Comparison of ENCODE assay signal across 10 mouse cellular contexts in the genomic region with DNA sequence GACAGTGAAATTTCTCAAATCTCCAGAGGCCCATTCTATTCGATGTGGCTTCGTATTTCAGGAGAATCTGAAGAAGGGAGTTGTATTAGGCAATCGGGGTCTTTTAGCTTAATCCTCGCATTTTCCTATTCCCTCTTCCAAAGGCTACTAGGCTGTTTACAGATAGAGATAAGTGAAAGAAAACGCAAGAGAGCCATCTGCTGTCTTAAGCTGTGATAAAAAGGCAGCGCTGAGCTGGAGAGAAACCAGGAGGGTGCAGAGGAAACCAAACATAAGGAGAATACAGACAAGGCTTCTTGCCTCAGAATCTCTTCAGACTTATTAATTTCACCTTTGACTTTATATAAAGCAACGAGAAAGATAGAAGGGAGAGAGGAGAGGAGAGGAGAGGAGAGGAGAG.
DNase-seq lines count a peak whose midpoint lies in the region; ATAC-seq and TF ChIP-seq lines count a peak whose summit lies in the region.
"Had no signal": no experiment of that assay in that cellular context is flagged by ENCODE, and none has a peak within 500 bp of the region (broad histone marks: within the 10 kb centered on the region; RNA-seq: fewer than 3 reads in every experiment).

No protein-coding gene starts in this region.

- H3K27me3 ChIP-seq in hindbrain, embryonic 11.5 days (ENCODE audit: control insufficient read depth, insufficient read depth, low read length), result 0 out of 2 replicates have a peak, but pooled peaks cover 3% of the 10 kb centered on the region
- peaks cover 29% of the 10 kb centered on the region for H3K27me3 ChIP-seq in hindbrain, embryonic 12.5 days
- no peaks in the 10 kb centered on the region for H3K27me3 ChIP-seq in hindbrain, postnatal 0 days (ENCODE audit: insufficient read depth, low read length)
- H3K27me3 ChIP-seq in neural tube, embryonic 14.5 days (ENCODE audit: control insufficient read depth, insufficient read depth, low read length), result no peaks in the 10 kb centered on the region

- no peak for ATAC-seq in hindbrain, embryonic 11.5 days (ENCODE audit: low FRiP score)
- no peak for ATAC-seq in hindbrain, embryonic 12.5 days (ENCODE audit: low FRiP score)
- ATAC-seq in hindbrain, postnatal 0 days, result no peak
- no peak for ATAC-seq in neural tube, embryonic 14.5 days (ENCODE audit: low read depth)
- no peak for ATAC-seq in granulocyte monocyte progenitor cell, adult 5-6 weeks (replicated peaks; ENCODE audit: poor library complexity, severe bottlenecking)
- ATAC-seq in megakaryocyte, adult 5-6 weeks (ENCODE audit: poor library complexity, severe bottlenecking), result no peak

- no peak overlapping the region for H3K4me2 ChIP-seq in hindbrain, embryonic 11.5 days (replicated peaks; ENCODE audit: low read depth, low read length)
- no peak overlapping the region for H3K4me2 ChIP-seq in hindbrain, embryonic 12.5 days (replicated peaks)
- H3K4me2 ChIP-seq in hindbrain, postnatal 0 days (ENCODE audit: low read depth, low read length), result peak overlapping the region; percentile 50
- peak overlapping the region; percentile 42 for H3K4me2 ChIP-seq in neural tube, embryonic 14.5 days (ENCODE audit: low read depth, low read length)
- H3K4me2 ChIP-seq: heart, embryonic 13.5 days; lung, embryonic 15.5 days had no signal

- H3K27ac ChIP-seq in hindbrain, embryonic 11.5 days (ENCODE audit: low read depth, low read length), result no peak overlapping the region
- no peak overlapping the region for H3K27ac ChIP-seq in hindbrain, embryonic 12.5 days
- H3K27ac ChIP-seq in hindbrain, postnatal 0 days, result peak overlapping the region; percentile 20; the same call in 1 of the 2 replicates
- H3K27ac ChIP-seq in neural tube, embryonic 14.5 days (ENCODE audit: low read depth, low read length), result no peak overlapping the region
- H3K27ac ChIP-seq: heart, embryonic 13.5 days; lung, embryonic 15.5 days had no signal

- H3K4me1 ChIP-seq in hindbrain, embryonic 11.5 days (replicated peaks; ENCODE audit: control insufficient read depth, insufficient read depth, low read length), result no peaks in the 10 kb centered on the region
- peaks cover 14% of the 10 kb centered on the region; the same call in 1 of the 2 replicates for H3K4me1 ChIP-seq in hindbrain, embryonic 12.5 days
- no peaks in the 10 kb centered on the region for H3K4me1 ChIP-seq in hindbrain, postnatal 0 days (ENCODE audit: insufficient read depth, low read length)
- no peaks in the 10 kb centered on the region for H3K4me1 ChIP-seq in neural tube, embryonic 14.5 days (ENCODE audit: control insufficient read depth, insufficient read depth, low read length)
- H3K4me1 ChIP-seq: lung, embryonic 15.5 days had no signal

- no peaks in the 10 kb centered on the region for H3K9me3 ChIP-seq in hindbrain, embryonic 11.5 days (ENCODE audit: control insufficient read depth, low read length)
- H3K9me3 ChIP-seq in hindbrain, embryonic 12.5 days (replicated peaks), result no peaks in the 10 kb centered on the region
- H3K9me3 ChIP-seq in hindbrain, postnatal 0 days (ENCODE audit: low read length), result no peaks in the 10 kb centered on the region
- no peaks in the 10 kb centered on the region for H3K9me3 ChIP-seq in neural tube, embryonic 14.5 days (ENCODE audit: control insufficient read depth, low read length)
- H3K9me3 ChIP-seq: heart, embryonic 13.5 days; lung, embryonic 15.5 days had no signal

- peak; percentile 6 for DNase-seq in hindbrain, embryonic 11.5 days (ENCODE audit: low spot score)
- DNase-seq in cerebellum, adult 11-12 months, result peak; percentile 52
- DNase-seq in hindbrain, postnatal 0 days (ENCODE audit: low spot score), result peak; percentile 83
- no peak for DNase-seq in lung, postnatal 25 days (ENCODE audit: low spot score)

- TF ChIP-seq CTCF in hindbrain, postnatal 0 days (IDR thresholded peaks at IDR 0.05; ENCODE audit: low read depth), result peak; percentile 58

- 20% methylated on average over 7 of the region's 7 CpGs for WGBS in hindbrain, embryonic 11.5 days
- WGBS in hindbrain, embryonic 12.5 days, result 17% methylated on average over 7 of the region's 7 CpGs
- 7% methylated on average over 7 of the region's 7 CpGs for whole genome bisulfite sequencing in hindbrain, postnatal 0 days
- 20% methylated on average over 7 of the region's 7 CpGs for WGBS in neural tube, embryonic 14.5 days

- H3K4me3 ChIP-seq in hindbrain, embryonic 11.5 days (ENCODE audit: low read depth, low read length), result no peak overlapping the region
- H3K4me3 ChIP-seq in hindbrain, embryonic 12.5 days, result no peak overlapping the region
- H3K4me3 ChIP-seq in hindbrain, postnatal 0 days (ENCODE audit: low read length), result peak overlapping the region; percentile 24
- H3K4me3 ChIP-seq in neural tube, embryonic 14.5 days (ENCODE audit: low read depth, low read length), result no peak overlapping the region; the same call in 1 of the 2 replicates
- H3K4me3 ChIP-seq: heart, embryonic 13.5 days; lung, embryonic 15.5 days had no signal

- H3K9ac ChIP-seq in hindbrain, embryonic 11.5 days (ENCODE audit: low read depth, low read length), result no peak overlapping the region
- no peak overlapping the region for H3K9ac ChIP-seq in hindbrain, embryonic 12.5 days
- no peak overlapping the region for H3K9ac ChIP-seq in hindbrain, postnatal 0 days (replicated peaks; ENCODE audit: low read length)
- no peak overlapping the region for H3K9ac ChIP-seq in neural tube, embryonic 14.5 days (replicated peaks; ENCODE audit: low read depth, low read length)
- H3K9ac ChIP-seq: heart, embryonic 13.5 days; lung, embryonic 15.5 days had no signal

- no peaks in the 10 kb centered on the region for H3K36me3 ChIP-seq in hindbrain, embryonic 11.5 days (ENCODE audit: control insufficient read depth, insufficient read depth, low read length)
- no peaks in the 10 kb centered on the region for H3K36me3 ChIP-seq in hindbrain, embryonic 12.5 days
- no peaks in the 10 kb centered on the region for H3K36me3 ChIP-seq in hindbrain, postnatal 0 days (ENCODE audit: insufficient read depth, low read length)
- no peaks in the 10 kb centered on the region for H3K36me3 ChIP-seq in neural tube, embryonic 14.5 days (ENCODE audit: control insufficient read depth, insufficient read depth, low read length)
- H3K36me3 ChIP-seq: heart, embryonic 13.5 days; lung, embryonic 15.5 days had no signal

Comparison
In these comparisons a context has a peak if more than half of its experiments do, and no peak if none do; other contexts are left out.
1. H3K4me2 ChIP-seq: peak in hindbrain, postnatal 0 days (single experiment) and neural tube, embryonic 14.5 days (single experiment); none in hindbrain, embryonic 11.5 days (single experiment) and hindbrain, embryonic 12.5 days (single experiment).